Mouse (Mus musculus): ENCODE results near the gene Trpc4ap. TPM values are rescaled to one million over a fixed set of nuclear protein-coding genes. Genes with fewer than 3 reads are reported as not detected.
A peak's percentile ranks its signal among the peaks of the same experiment; 100 is the strongest.

Gene Trpc4ap
- polyA plus RNA-seq, 1 experiment from 2014 or later: 50.8 TPM

DNA sequence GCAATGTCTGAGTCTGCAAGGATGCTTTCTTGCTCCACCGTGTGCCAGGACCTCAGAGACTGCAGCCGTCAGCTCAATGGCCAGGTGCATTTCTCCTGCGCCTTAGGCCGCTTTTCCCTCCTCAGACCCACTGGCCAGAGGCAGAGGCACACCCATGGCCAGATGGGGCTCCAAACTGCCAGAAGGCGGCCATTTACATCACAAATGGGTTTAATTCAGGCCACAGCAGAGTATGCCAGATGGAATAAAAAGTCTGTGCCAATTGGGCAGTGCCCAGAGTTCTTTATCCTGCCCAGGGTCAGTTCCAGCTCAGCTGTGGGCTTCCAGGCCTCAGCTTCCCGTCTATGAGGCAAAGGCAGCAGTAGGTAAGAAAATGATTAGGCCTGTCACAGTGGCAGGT, 51.5 kb downstream of the Trpc4ap start:
- DNase-seq: no peak
- H3K27me3 ChIP-seq: no peaks in the 10 kb centered on the region
- peaks cover 85% of the 10 kb centered on the region for H3K36me3 ChIP-seq
- ATAC-seq (ENCODE audit: low read depth): no peak
- H3K4me2 ChIP-seq: no peak overlapping the region
- 87% methylated on average over 6 of the region's 6 CpGs for WGBS (ENCODE audit: insufficient replicate concordance)
- H3K27ac ChIP-seq: no peak overlapping the region
- no peaks in the 10 kb centered on the region for H3K9me3 ChIP-seq (replicated peaks)
- no peak overlapping the region for H3K4me3 ChIP-seq (replicated peaks)
- H3K9ac ChIP-seq: no peak overlapping the region
- peaks cover 5% of the 10 kb centered on the region; the same call in 1 of the 2 replicates for H3K4me1 ChIP-seq (replicated peaks)

DNA sequence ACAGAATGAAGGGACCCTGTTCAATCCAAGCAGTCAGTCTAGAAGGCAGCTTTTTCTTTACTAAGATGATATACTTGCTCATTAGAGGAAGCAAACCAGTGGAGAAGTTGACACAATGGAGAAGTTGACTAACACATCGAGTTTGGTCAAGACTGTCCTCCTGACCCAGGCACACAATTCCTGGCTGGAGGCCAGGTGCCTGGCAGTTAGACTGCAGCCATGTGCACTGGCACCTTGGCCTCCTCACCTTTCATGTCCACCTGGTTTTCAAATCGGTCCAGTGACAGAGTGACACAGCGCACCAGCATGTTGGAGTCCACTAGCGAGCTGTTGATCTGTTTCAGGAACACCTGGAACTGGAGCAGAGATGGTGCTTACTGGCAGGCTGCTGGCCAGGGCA, 54.8 kb downstream of the Trpc4ap start:
- no peak overlapping the region for H3K4me3 ChIP-seq (replicated peaks)
- DNase-seq (no peak), ATAC-seq (ENCODE audit: low read depth) (no peak)
- H3K27me3 ChIP-seq: peaks cover 15% of the 10 kb centered on the region
- no peak overlapping the region for H3K27ac ChIP-seq
- peaks cover 93% of the 10 kb centered on the region for H3K36me3 ChIP-seq
- no peak overlapping the region for H3K4me2 ChIP-seq
- H3K9me3 ChIP-seq (replicated peaks): no peaks in the 10 kb centered on the region
- peaks cover 5% of the 10 kb centered on the region; the same call in 1 of the 2 replicates for H3K4me1 ChIP-seq (replicated peaks)
- no peak overlapping the region for H3K9ac ChIP-seq
- 78% methylated on average over 4 of the region's 4 CpGs for WGBS (ENCODE audit: insufficient replicate concordance)

DNA sequence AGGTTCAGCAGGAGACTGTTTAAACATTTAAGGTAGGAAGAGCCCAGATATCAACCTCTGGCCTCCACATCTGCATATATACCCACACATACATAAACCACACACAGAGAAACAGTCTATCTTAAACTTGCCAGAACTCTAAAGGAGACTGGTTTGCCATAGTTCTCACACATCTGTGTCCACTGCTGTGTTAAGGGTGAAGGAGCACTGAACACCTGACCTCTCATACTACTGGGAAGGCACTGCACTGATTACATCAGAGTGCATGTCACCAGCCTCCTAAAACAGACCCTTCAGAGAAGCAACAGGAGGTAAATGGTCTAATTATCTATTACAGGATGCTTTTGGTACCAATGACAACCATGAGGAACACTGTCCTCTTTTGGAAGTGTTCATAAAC, 55.3 kb downstream of the Trpc4ap start:
- H3K9me3 ChIP-seq (replicated peaks): no peaks in the 10 kb centered on the region
- H3K36me3 ChIP-seq: peaks cover 92% of the 10 kb centered on the region

DNA sequence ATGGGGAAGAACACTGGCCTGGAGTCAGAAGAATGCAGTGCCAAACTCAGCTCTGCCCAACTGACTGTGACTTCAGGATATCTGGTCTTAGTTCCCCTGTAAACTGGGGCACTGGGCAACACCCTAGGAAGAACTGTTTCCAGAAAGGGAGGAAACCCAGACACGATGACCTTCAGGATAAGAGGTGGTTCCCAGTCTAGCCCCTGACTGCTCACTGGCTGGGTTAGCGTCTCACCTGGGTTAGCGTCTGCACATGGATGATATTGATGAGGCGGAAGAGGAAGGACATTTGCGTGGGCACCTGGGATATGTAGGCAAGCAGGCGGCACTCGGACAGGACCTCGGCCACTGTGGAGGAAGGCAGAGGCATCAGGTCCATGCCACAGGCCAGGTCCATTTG, 56.2 kb downstream of the Trpc4ap start:
- Histone ChIP-seq H3K4me3 (replicated peaks) (no peak overlapping the region), H3K27me3 (peaks cover 29% of the 10 kb centered on the region), H3K4me2 (no peak overlapping the region), H3K9me3 (replicated peaks) (no peaks in the 10 kb centered on the region), H3K4me1 (replicated peaks) (peaks cover 5% of the 10 kb centered on the region; the same call in 1 of the 2 replicates), H3K27ac (no peak overlapping the region), H3K9ac (no peak overlapping the region), H3K36me3 (peaks cover 83% of the 10 kb centered on the region)
- DNase-seq: no peak
- WGBS (ENCODE audit: insufficient replicate concordance): 86% methylated on average over 8 of the region's 8 CpGs
- no peak for ATAC-seq (ENCODE audit: low read depth)

More for the DNA sequence above, 55.3 kb downstream of the Trpc4ap start:
- ATAC-seq (ENCODE audit: low read depth) (no peak), DNase-seq (no peak)
- Histone ChIP-seq H3K4me2 (no peak overlapping the region), H3K4me3 (replicated peaks) (no peak overlapping the region), H3K27ac (no peak overlapping the region), H3K27me3 (peaks cover 20% of the 10 kb centered on the region), H3K9ac (no peak overlapping the region), H3K4me1 (replicated peaks) (peaks cover 5% of the 10 kb centered on the region; the same call in 1 of the 2 replicates)

DNA sequence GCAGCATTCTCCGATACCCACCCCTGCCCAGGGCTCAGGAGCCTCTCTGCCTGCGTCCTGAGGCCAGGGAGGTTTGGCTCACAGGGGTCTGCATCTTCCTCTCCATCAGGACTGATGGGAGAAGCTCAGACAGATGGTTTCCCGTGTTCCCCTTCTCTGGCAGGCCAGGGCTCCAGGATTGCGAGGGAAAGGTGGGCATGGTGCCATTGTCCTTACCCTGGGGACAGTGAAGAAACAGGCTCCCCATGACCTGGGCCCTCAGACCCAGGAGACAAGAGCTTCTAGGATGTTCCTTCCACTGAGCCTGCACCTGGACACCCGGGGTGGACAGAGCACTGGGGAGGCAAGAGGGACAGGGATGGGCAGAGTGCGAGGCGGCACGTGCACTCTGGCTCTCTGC, 57.6 kb downstream of the Trpc4ap start:
- Histone ChIP-seq H3K27me3 (peaks cover 43% of the 10 kb centered on the region), H3K4me3 (replicated peaks) (no peak overlapping the region), H3K9me3 (replicated peaks) (no peaks in the 10 kb centered on the region), H3K4me2 (no peak overlapping the region), H3K9ac (no peak overlapping the region), H3K36me3 (peaks cover 69% of the 10 kb centered on the region), H3K4me1 (replicated peaks) (peaks cover 16% of the 10 kb centered on the region), H3K27ac (no peak overlapping the region)
- DNase-seq (no peak), ATAC-seq (ENCODE audit: low read depth) (no peak)
- 88% methylated on average over 8 of the region's 8 CpGs for WGBS (ENCODE audit: insufficient replicate concordance)

DNA sequence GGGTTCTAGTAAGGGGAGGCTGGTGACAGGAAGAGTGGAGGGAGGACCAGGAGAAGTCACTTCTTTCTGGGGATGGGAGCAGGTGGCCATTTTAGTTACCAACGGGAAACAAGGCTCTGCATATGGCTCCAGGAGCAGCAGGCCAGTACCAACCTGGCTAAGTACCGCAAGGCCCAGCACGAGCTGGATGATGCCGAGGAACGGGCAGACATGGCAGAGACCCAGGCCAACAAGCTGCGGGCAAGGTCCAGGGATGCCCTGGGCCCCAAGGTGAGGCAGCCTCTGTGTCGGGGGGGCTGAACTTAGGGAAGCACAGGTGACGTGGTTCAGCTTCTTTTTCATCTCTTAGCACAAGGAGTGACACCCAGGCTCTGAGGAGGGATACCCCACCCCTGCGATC, 58.5 kb downstream of the Trpc4ap start:
- Histone ChIP-seq H3K4me3 (replicated peaks) (no peak overlapping the region), H3K4me1 (replicated peaks) (peaks cover 20% of the 10 kb centered on the region), H3K27ac (no peak overlapping the region), H3K36me3 (peaks cover 61% of the 10 kb centered on the region), H3K9ac (no peak overlapping the region), H3K27me3 (peaks cover 52% of the 10 kb centered on the region), H3K4me2 (no peak overlapping the region), H3K9me3 (replicated peaks) (no peaks in the 10 kb centered on the region)
- WGBS (ENCODE audit: insufficient replicate concordance): 87% methylated on average over 9 of the region's 9 CpGs
- ATAC-seq (ENCODE audit: low read depth): no peak
- DNase-seq: no peak

DNA sequence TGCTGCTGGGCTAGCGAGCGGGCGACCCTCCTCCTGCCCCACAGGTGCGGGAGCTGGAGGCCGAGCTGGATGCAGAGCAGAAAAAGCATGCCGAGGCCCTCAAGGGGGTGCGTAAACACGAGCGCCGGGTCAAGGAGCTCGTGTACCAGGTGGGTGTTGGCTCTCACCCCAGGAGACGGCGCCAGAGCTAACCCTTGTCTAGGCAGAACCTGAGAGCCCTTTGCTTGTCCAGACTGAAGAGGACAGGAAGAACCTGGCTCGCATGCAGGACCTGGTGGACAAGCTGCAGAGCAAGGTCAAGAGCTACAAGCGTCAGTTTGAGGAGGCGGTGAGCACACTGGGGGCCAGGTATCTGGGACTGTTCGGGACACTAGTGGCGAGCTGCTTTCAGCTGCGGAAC, 59.1 kb downstream of the Trpc4ap start:
- H3K4me2 ChIP-seq: no peak overlapping the region
- peaks cover 22% of the 10 kb centered on the region for H3K4me1 ChIP-seq (replicated peaks)
- no peak overlapping the region for H3K27ac ChIP-seq
- H3K9me3 ChIP-seq (replicated peaks): no peaks in the 10 kb centered on the region
- DNase-seq: no peak
- peaks cover 56% of the 10 kb centered on the region for H3K36me3 ChIP-seq
- no peak overlapping the region for H3K4me3 ChIP-seq (replicated peaks)
- no peak overlapping the region for H3K9ac ChIP-seq
- 82% methylated on average over 19 of the region's 19 CpGs for WGBS (ENCODE audit: insufficient replicate concordance)
- peaks cover 58% of the 10 kb centered on the region for H3K27me3 ChIP-seq
- ATAC-seq (ENCODE audit: low read depth): no peak

DNA sequence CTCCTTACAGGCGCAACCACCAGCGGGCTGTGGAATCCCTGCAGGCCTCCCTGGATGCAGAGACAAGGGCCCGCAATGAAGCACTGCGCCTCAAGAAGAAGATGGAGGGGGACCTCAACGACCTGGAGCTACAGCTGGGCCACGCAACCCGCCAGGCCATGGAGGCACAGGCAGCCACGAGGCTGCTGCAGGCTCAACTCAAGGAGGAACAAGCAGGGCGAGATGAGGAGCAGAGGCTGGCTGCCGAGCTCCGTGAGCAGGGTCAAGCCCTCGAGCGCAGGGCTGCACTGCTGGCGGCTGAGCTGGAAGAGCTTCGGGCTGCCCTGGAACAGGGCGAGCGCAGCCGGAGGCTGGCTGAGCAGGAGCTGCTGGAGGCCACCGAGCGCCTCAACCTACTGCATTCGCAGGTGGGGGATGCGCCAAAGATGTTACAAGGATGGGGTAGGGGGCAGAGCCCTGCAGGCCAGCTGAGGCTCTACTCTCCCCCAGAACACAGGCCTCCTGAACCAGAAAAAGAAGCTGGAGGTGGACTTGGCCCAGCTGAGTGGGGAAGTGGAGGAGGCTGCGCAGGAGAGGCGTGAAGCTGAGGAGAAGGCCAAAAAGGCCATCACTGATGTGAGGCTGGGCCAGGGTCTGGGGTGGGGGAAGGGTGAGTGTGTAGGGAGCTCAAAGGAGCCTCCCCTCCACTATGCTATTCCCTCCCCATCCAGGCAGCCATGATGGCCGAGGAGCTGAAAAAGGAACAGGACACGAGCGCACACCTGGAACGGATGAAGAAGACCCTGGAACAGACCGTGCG, 59.8 kb downstream of the Trpc4ap start:
- H3K27ac ChIP-seq: no peak overlapping the region
- no peaks in the 10 kb centered on the region for H3K9me3 ChIP-seq (replicated peaks)
- H3K4me1 ChIP-seq (replicated peaks): peaks cover 22% of the 10 kb centered on the region
- 81% methylated on average over 30 of the region's 30 CpGs for WGBS (ENCODE audit: insufficient replicate concordance)
- peaks cover 48% of the 10 kb centered on the region for H3K36me3 ChIP-seq
- no peak overlapping the region for H3K9ac ChIP-seq
- H3K4me3 ChIP-seq (replicated peaks): no peak overlapping the region
- ATAC-seq (ENCODE audit: low read depth): no peak
- no peak for DNase-seq
- H3K27me3 ChIP-seq: peaks cover 65% of the 10 kb centered on the region
- no peak overlapping the region for H3K4me2 ChIP-seq

DNA sequence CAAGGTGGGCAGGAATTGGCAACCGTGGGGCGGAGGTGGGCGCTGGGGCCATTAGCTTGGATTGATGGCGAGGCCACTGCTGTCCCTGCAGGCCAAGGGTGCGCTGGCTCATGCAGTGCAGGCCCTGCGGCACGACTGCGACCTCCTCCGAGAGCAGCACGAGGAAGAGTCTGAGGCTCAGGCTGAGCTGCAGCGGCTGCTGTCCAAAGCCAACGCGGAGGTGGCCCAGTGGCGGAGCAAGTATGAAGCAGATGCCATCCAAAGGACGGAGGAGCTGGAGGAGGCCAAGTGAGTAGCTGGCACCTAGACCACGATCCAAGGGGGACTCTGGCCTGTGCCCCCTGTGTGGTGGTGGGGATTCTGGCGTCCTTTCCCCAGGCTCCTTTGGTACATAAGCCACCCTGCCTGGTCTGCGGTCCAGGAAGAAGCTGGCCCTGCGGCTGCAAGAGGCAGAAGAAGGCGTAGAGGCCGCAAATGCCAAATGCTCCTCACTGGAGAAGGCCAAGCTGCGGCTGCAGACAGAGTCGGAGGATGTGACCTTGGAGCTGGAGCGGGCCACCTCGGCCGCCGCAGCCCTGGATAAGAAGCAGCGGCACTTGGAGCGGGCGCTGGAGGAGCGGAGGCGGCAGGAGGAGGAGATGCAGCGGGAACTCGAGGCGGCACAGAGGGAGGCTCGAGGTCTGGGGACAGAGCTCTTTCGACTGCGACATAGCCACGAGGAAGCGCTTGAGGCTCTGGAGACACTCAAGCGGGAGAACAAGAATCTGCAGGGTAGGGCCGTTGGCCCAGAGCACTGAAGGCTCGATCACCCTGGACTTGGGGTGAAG, 61.4 kb downstream of the Trpc4ap start:
- H3K9ac ChIP-seq: no peak overlapping the region
- H3K4me3 ChIP-seq (replicated peaks): no peak overlapping the region
- no peaks in the 10 kb centered on the region for H3K9me3 ChIP-seq (replicated peaks)
- peaks cover 26% of the 10 kb centered on the region for H3K4me1 ChIP-seq (replicated peaks)
- 29% methylated on average over 43 of the region's 43 CpGs for WGBS (ENCODE audit: insufficient replicate concordance)
- H3K4me2 ChIP-seq: no peak overlapping the region
- ATAC-seq (ENCODE audit: low read depth) (no peak), DNase-seq (no peak)
- peaks cover 81% of the 10 kb centered on the region for H3K27me3 ChIP-seq
- H3K27ac ChIP-seq: no peak overlapping the region
- H3K36me3 ChIP-seq: peaks cover 37% of the 10 kb centered on the region

DNA sequence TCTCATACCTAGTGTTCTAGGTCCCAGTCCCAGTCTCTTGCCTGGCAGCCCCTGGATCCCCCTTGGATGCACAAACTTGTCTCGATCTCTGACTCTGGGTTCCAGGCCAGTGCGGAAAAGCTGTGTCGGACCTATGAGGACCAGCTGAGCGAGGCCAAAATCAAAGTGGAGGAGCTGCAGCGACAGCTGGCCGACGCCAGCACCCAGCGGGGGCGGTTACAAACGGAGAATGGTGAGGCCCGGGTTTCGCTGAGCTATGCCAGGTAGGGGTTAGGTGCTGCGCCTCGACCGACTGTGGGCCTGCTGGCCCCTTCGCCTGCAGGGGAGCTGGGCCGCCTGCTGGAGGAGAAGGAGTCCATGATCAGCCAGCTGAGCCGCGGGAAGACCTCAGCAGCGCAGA, 62.0 kb downstream of the Trpc4ap start:
- 29% methylated on average over 20 of the region's 20 CpGs for WGBS (ENCODE audit: insufficient replicate concordance)
- Histone ChIP-seq H3K4me2 (no peak overlapping the region), H3K27me3 (peaks cover 87% of the 10 kb centered on the region), H3K9me3 (replicated peaks) (no peaks in the 10 kb centered on the region), H3K36me3 (peaks cover 30% of the 10 kb centered on the region), H3K9ac (no peak overlapping the region), H3K4me1 (replicated peaks) (peaks cover 26% of the 10 kb centered on the region), H3K4me3 (replicated peaks) (no peak overlapping the region), H3K27ac (no peak overlapping the region)
- ATAC-seq (ENCODE audit: low read depth): no peak
- no peak for DNase-seq

DNA sequence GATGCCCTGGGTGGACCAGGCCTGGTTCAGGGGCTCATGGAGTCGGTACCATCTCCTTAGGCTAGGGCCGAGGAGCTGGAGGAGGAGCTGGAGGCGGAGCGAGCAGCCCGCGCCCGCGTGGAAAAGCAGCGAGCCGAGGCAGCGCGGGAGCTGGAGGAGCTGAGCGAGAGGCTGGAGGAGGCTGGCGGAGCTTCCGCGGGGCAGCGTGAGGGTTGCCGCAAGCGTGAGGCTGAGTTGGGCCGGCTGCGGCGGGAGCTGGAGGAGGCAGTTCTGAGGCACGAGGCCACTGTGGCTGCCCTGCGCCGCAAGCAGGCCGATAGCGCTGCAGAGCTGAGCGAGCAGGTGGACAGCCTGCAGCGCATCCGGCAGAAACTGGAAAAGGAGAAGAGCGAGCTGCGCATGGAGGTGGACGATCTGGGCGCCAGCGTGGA, 62.9 kb downstream of the Trpc4ap start:
- WGBS (ENCODE audit: insufficient replicate concordance): 6% methylated on average over 35 of the region's 35 CpGs
- H3K36me3 ChIP-seq: peaks cover 21% of the 10 kb centered on the region
- peaks cover 31% of the 10 kb centered on the region for H3K4me1 ChIP-seq (replicated peaks)
- H3K9ac ChIP-seq: 0 out of 2 replicates have a peak overlapping the region, but pooled peaks have one; percentile 23
- H3K27ac ChIP-seq: no peak overlapping the region
- H3K4me2 ChIP-seq: peak overlapping the region; percentile 60
- ATAC-seq (ENCODE audit: low read depth) (0 out of 2 replicates have a peak, but pooled peaks have one; percentile 14), DNase-seq (no peak)
- peaks cover 87% of the 10 kb centered on the region for H3K27me3 ChIP-seq
- peak overlapping the region; percentile 40 for H3K4me3 ChIP-seq (replicated peaks)
- H3K9me3 ChIP-seq (replicated peaks): no peaks in the 10 kb centered on the region
